Mouse (Mus musculus) forebrain, embryonic 13.5 days (tissue): Measurements from ENCODE around the gene Tnf. TPM values are rescaled to one million over a fixed set of nuclear protein-coding genes. Genes with fewer than 3 reads are reported as not detected.

ENCODE experiments used
- ATAC-seq: fragments of 200-750 bp; cut with Nextera tagmentation; 2 replicates; pipeline ENCODE4 v1.8.0; 2017
- H3K27ac ChIP-seq: fragments of 300-500 bp; sonication (generic); 2 replicates; pipeline ENCODE4 v1.5.1; 2015; ENCODE audit warnings: inconsistent platforms, mild to moderate bottlenecking, moderate library complexity
- H3K27me3 ChIP-seq: fragments of 300-500 bp; sonication (generic); 2 replicates; pipeline ENCODE4 v1.6.1; 2015; ENCODE audit warnings: mild to moderate bottlenecking, inconsistent platforms
- H3K36me3 ChIP-seq: fragments of 300-500 bp; sonication (generic); 2 replicates; pipeline ENCODE4 v1.6.1; 2015; ENCODE audit warnings: mild to moderate bottlenecking, inconsistent platforms; ENCODE audit not compliant: poor library complexity, severe bottlenecking
- H3K4me1 ChIP-seq: fragments of 300-500 bp; sonication (generic); 2 replicates; pipeline ENCODE4 v1.6.1; 2015; ENCODE audit warnings: inconsistent platforms
- H3K4me2 ChIP-seq: fragments of 300-500 bp; sonication (generic); 2 replicates; pipeline ENCODE4 v1.6.1; 2015; ENCODE audit warnings: inconsistent platforms, mild to moderate bottlenecking, moderate library complexity
- H3K4me3 ChIP-seq: fragments of 300-500 bp; sonication (generic); 2 replicates; pipeline ENCODE4 v1.5.1; 2015; ENCODE audit warnings: mild to moderate bottlenecking, inconsistent platforms
- H3K9ac ChIP-seq: fragments of 300-500 bp; sonication (generic); 2 replicates; pipeline ENCODE4 v1.6.1; 2015; ENCODE audit warnings: mild to moderate bottlenecking, inconsistent platforms
- H3K9me3 ChIP-seq: fragments of 300-500 bp; sonication (generic); replicated peaks from 2 replicates; pipeline ENCODE4 v1.6.1; 2016; ENCODE audit warnings: inconsistent platforms
- WGBS: fragments of 180-500 bp; shearing (Covaris S2); methylation state at CpG from one replicate; pipeline ENCODE4 v1.1.7; 2015; 5-methylcytosine and 5-hydroxymethylcytosine counted together
- polyA plus RNA-seq: library from polyadenylated mRNA; unstranded; fragments of >200 nt; fragmentation: Nextera tagmentation; extraction: Ambion mirVana; gene quantifications from 2 replicates; pipeline ENCODE4 v1.2.1, GENCODE M21; 2015

The Tnf gene
- polyA plus RNA-seq, 1 experiment from 2014 or later: not detected

DNA sequence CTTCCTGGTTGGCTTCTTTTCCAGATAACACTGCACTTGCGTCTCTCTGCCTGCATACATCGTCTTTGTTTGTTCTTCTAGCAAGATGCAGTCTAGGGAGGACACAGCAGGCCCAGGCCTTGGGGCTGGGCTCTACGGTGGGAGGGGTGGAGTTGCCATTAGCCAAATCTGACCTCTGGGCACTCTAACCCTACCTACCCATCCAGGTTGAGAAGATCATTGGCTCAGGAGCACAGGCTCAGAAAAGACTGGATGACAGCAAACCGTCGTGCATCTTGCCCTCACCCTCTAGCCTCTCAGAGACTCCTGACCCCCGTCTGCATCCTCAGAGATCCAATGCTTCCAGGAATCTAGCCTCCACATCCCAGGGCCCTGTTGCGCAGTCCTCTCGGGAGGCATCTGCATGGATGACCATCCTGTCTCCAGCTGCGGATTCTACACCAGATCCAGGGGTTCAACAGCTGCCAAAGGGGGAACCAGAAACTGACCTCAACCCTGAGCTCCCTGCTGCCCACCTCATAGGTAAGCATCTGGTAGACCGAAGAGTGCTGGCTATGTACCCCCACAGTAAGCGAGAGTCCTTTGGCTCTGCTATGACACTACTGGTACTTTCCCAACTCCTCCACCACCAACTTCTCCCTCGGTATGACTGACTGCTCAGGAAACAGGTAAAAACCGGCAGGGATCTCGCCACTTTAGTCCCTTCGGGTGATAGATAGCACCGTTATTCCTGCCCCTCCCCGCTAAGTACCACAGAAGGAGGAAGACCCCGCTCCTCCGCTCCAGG lies 6.8 kb downstream of the Tnf start:
- ATAC-seq: peak; percentile 6; the same call in 1 of the 2 replicates
- Histone ChIP-seq H3K9me3 (no peaks in the 10 kb centered on the region), H3K4me3 (peak overlapping the region; percentile 41), H3K9ac (peak overlapping the region; percentile 58), H3K4me1 (peaks cover 10% of the 10 kb centered on the region), H3K36me3 (no peaks in the 10 kb centered on the region), H3K27me3 (peaks cover 53% of the 10 kb centered on the region), H3K4me2 (peak overlapping the region; percentile 71), H3K27ac (no peak overlapping the region)
- WGBS: 47% methylated on average over 19 of the region's 19 CpGs

DNA sequence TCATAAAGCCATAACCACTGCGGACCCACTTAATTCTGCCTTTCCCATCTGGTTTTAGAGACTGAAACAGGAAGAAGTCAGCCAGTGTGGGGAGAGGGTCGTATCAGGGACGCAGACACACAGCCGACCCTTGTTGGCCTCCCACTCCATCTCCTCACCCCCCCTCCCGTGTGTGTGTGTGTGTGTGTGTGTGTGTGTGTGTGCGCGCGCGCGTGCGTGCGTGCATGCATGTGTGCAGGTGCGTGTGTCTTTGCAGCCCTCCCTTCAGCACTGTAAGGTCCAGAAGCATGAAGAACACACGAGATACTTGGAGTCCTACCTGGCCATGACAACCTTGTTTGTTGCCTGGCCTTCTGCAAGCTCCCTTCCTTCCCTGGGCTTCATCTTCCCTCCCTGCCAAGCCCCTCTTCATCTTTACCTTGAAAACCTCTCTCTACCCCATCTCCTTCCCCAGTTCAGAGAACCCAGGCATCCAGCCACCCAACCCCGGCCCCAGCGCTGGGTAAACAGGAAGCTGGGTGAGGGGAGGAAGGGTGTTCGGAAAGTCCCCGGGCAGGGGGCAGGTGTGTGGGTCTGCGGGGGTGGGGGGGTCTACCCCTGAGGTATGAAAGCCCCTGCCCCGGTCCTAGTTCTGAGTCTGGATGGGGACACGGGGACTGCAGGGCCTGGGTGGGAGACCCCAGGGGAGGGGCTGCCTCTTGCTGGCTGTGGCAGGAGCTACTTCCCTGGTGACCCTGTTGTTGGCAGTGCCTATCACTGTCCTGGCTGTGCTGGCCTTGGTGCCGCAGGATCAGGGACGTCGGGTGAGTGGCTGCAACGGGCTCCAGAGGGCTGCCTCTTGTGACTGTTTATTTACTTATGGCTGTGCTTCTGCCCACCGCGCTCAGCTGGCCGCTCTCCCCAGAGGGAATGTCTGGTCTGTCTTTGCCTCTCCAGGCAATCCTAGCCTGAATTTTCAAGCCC lies 7.6 kb downstream of the Tnf start, which contains the start of gene Ltb:
Ltb (plus strand) TSS at position 559 of the 963 bp plus-strand sequence.
- Histone ChIP-seq H3K9me3 (no peaks in the 10 kb centered on the region), H3K9ac (no peak within 1 kb of the TSS), H3K4me1 (peaks cover 10% of the 10 kb centered on the region), H3K4me3 (peak within 1 kb of the TSS; percentile 41), H3K4me2 (peak within 1 kb of the TSS; percentile 71), H3K27me3 (peaks cover 48% of the 10 kb centered on the region), H3K36me3 (no peaks in the 10 kb centered on the region), H3K27ac (no peak within 1 kb of the TSS)
- no peak for ATAC-seq
- 79% methylated on average over 28 of the region's 28 CpGs for WGBS

DNA sequence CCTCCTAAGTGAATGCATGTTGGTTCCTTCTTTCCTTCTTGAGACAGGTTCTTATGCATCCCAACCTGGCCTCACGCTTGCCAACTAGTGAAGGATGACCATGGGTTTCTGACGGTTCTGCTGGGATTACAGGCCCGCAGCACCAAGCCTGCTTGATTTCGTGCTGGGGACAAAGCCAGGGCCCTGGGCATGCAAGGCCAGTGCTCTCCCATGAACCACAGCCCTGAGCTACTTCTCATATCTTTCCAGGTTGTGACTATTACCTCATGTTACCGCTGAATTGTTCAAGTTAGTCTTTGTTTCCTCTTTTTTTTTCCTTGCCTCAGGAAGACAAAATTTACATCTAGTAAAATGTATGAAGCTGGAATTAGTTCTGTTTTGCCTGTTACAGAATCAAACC lies 8.9 kb downstream of the Tnf start:
- no peak overlapping the region for H3K4me2 ChIP-seq
- peaks cover 10% of the 10 kb centered on the region for H3K4me1 ChIP-seq
- H3K27me3 ChIP-seq: peaks cover 40% of the 10 kb centered on the region
- 82% methylated on average over 5 of the region's 5 CpGs for WGBS
- H3K9me3 ChIP-seq: no peaks in the 10 kb centered on the region
- H3K4me3 ChIP-seq: no peak overlapping the region
- no peak overlapping the region for H3K27ac ChIP-seq
- no peak overlapping the region for H3K9ac ChIP-seq
- no peaks in the 10 kb centered on the region for H3K36me3 ChIP-seq
- ATAC-seq: no peak

DNA sequence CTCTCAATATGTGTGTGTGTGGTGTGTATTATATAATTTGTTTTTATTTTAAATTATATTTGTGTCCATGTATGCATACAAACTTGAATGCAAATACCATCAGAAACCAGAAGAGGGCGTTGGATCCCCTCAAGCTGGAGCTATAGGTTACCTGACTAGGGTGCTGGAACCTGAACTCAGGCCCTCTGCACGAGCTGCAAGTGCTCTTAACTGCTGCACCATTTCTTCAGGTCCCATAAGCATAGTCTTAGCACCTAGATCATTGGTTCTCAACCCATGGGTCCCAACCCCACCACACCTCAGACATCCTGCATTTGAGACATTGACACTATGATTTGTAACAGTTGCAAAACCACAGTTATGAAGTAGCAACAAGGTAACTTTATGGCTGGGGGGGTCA lies 10.1 kb downstream of the Tnf start:
- no peaks in the 10 kb centered on the region for H3K9me3 ChIP-seq
- no peak overlapping the region for H3K4me2 ChIP-seq
- no peak overlapping the region for H3K27ac ChIP-seq
- H3K4me1 ChIP-seq: peaks cover 10% of the 10 kb centered on the region
- H3K4me3 ChIP-seq: no peak overlapping the region
- no peak overlapping the region for H3K9ac ChIP-seq
- peaks cover 32% of the 10 kb centered on the region for H3K27me3 ChIP-seq
- no peak for ATAC-seq
- 63% methylated on average over 2 of the region's 2 CpGs for WGBS
- no peaks in the 10 kb centered on the region for H3K36me3 ChIP-seq

DNA sequence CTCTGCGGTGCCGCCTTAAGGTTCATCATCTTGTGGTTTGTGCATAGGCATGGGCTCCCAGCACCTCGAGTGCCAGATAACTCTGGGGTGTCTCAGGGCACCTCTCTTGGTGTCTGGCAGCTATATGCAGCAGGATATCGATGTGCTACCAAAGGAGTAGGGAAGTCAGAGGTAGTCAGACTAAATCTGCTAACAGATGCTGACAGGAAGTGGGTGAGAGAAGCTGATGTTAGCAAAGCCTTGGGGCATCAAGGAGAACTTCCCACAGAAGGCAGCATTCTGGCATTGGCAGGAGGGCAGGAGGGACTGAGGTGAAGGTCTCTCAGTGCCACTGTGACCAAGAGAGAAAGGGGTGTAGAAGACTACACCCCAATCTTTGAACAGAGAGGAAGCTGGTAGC lies 11.7 kb downstream of the Tnf start:
- WGBS: 81% methylated on average over 4 of the region's 4 CpGs
- no peak overlapping the region for H3K4me2 ChIP-seq
- H3K27ac ChIP-seq: no peak overlapping the region
- H3K4me3 ChIP-seq: no peak overlapping the region
- no peaks in the 10 kb centered on the region for H3K9me3 ChIP-seq
- no peak overlapping the region for H3K9ac ChIP-seq
- H3K36me3 ChIP-seq: no peaks in the 10 kb centered on the region
- no peak for ATAC-seq
- peaks cover 11% of the 10 kb centered on the region for H3K4me1 ChIP-seq
- peaks cover 17% of the 10 kb centered on the region for H3K27me3 ChIP-seq

DNA sequence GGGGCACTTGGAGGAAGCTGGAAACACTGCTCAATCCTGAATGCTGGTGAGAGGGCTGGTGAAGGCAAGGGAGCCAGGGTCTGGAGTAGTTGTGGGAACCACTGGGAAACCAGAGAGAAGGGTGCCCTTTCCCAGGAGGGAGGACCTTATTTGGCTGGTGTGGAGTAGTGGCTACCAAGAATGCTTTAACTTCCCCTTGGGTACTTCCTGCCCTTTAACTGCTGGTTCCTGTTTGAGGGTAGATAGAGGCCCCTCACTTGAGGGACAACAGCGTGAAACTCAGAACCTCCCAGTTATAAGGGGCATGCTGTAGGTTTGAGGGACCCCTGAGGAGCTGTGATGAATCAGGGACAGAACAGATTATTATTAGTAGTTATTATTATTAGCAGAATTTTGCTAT lies 12.6 kb downstream of the Tnf start:
- Histone ChIP-seq H3K9ac (no peak overlapping the region), H3K4me1 (peaks cover 11% of the 10 kb centered on the region), H3K9me3 (no peaks in the 10 kb centered on the region), H3K4me2 (no peak overlapping the region), H3K36me3 (no peaks in the 10 kb centered on the region), H3K27me3 (peaks cover 8% of the 10 kb centered on the region), H3K4me3 (no peak overlapping the region), H3K27ac (peak overlapping the region; percentile 6; the same call in 1 of the 2 replicates)
- ATAC-seq: no peak
- WGBS: 76% methylated on average over 1 of the region's 1 CpGs

DNA sequence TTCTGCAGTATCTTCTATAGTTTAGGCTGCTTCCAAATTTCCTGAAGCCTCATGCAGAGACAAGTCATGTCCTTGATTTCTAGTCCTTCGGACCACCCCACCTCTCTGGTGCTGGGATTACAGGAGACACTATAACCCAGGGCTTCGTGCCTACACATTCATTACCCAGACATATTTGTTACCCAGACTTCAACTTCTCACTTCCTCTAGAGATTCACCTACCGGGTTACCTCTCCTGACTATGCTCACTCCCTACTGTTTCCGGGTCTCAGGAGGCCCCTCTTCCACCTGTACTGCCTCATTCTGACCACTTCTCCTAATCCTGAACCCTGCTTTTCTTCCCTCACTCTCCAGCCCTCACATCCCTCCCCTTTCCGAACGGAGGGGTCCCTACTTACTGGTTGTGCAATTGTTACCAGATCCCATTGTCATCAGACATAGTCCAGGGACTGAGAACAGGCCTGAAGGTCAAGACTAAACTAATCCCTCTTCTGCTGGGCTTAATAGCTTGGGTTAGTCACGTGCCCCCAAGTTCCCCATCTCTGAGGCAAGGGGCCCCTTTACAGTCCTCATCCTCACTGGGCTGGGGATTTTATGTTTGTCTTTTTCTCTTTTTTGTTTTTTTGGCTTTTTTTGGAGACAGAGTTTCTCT lies 13.7 kb downstream of the Tnf start, which contains the start of gene Lst1:
Lst1 (minus strand) TSS at position 481 of the 652 bp plus-strand sequence.
- WGBS: 65% methylated on average over 7 of the region's 7 CpGs
- no peaks in the 10 kb centered on the region for H3K9me3 ChIP-seq
- no peaks in the 10 kb centered on the region for H3K27me3 ChIP-seq
- H3K36me3 ChIP-seq: no peaks in the 10 kb centered on the region
- no peak within 1 kb of the TSS for H3K9ac ChIP-seq
- no peak within 1 kb of the TSS for H3K4me3 ChIP-seq
- no peak within 1 kb of the TSS for H3K27ac ChIP-seq
- H3K4me1 ChIP-seq: peaks cover 11% of the 10 kb centered on the region
- H3K4me2 ChIP-seq: no peak within 1 kb of the TSS
- no peak for ATAC-seq

DNA sequence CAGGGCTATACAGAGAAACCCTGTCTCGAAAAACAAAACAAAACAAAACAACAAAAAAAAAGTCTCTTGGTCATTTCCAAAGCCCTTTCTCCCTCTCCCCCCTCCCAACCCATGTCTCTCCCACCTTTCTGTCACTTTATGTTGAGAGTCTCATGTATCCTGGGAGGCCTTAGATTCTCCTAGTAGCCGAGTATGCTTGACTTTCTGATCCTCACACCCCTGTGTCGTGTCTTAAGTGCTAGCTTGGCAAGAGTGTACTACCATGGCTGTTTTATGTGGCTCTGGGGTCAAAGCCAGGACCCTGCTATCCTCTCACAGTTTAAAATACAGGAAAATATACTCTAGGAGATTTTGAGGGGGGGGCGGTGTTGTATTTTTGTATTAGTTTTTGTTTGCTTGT lies 14.5 kb downstream of the Tnf start:
- H3K27me3 ChIP-seq: no peaks in the 10 kb centered on the region
- no peaks in the 10 kb centered on the region for H3K36me3 ChIP-seq
- peaks cover 11% of the 10 kb centered on the region for H3K4me1 ChIP-seq
- ATAC-seq: no peak
- H3K4me2 ChIP-seq: no peak overlapping the region
- H3K9me3 ChIP-seq: no peaks in the 10 kb centered on the region
- no peak overlapping the region for H3K27ac ChIP-seq
- no peak overlapping the region for H3K4me3 ChIP-seq
- no peak overlapping the region for H3K9ac ChIP-seq
- 78% methylated on average over 4 of the region's 4 CpGs for WGBS

DNA sequence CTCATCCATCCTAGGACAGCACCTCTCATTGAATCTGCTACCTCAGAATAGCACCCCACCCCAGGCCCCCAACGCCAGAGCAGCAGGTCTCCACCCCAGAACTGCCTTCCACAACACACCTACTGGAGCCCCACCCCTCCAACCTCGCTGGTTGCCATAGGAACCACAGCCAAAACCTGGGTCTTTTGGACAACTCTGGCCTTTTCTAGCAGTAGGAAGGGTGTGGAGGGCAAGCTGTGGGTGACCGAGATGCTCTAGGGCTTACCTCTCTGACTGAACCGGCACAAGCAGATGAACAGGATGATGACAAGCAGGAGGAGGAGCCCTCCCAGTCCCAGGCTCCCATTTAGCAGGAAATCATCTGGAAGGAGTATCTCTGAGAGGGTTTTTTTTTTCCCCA lies 15.1 kb downstream of the Tnf start:
- no peak overlapping the region for H3K9ac ChIP-seq
- H3K9me3 ChIP-seq: no peaks in the 10 kb centered on the region
- H3K4me2 ChIP-seq: peak overlapping the region; percentile 58
- no peak for ATAC-seq
- H3K27ac ChIP-seq: no peak overlapping the region; the same call in 1 of the 2 replicates
- peaks cover 11% of the 10 kb centered on the region for H3K4me1 ChIP-seq
- H3K36me3 ChIP-seq: no peaks in the 10 kb centered on the region
- H3K4me3 ChIP-seq: peak overlapping the region; percentile 36; the same call in 1 of the 2 replicates
- WGBS: 0% methylated on average over 4 of the region's 4 CpGs
- H3K27me3 ChIP-seq: no peaks in the 10 kb centered on the region

DNA sequence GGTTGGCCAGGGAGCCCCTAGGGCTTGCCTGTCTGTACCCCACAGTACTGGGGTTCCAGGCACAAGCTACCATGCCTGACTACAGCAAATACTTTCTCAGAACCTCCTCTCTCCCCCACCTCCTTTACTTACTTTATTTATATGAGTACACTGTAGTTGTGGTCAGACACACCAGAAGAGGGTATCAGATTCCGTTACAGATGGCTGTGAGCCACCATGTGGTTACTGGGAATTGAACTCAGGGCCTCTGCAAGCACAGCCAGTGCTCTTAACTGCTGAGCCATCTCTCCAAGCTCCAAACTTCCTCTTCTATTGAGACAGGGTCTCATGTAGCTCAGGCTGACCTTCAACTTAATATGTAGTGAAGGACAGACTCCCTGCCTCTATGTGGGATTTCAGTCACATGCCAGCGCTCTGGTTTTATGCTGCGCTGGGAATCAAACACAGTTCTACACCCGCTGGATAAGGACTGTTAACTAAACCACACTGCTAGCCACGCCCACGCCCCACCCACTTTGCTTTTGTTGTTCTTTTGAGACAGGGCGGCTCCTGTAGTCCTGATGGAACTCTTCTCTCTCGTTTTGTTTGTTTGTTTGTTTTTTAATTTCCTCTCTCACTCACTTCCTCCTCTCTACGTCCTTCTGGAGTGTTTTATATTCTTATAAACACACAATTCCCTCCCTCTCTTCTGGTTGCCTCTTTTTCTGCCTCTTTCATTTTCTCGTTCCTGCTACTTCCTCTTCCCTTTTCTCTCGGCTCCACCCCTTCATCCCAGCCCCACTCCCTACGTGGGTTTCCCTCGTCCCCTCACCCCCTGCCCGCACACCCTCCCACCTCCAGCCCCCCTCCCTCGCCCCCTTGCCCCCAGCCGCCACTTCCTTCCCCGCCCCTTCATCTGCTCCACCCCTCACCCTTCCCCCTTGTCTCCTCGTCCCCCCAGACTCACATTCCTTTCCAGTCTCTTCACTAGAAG lies 15.9 kb downstream of the Tnf start:
- Histone ChIP-seq H3K27me3 (no peaks in the 10 kb centered on the region), H3K4me2 (peak overlapping the region; percentile 58), H3K9ac (peak overlapping the region; percentile 46), H3K4me3 (peak overlapping the region; percentile 36), H3K4me1 (peaks cover 11% of the 10 kb centered on the region), H3K27ac (no peak overlapping the region; the same call in 1 of the 2 replicates), H3K36me3 (no peaks in the 10 kb centered on the region), H3K9me3 (no peaks in the 10 kb centered on the region)
- WGBS: 5% methylated on average over 17 of the region's 18 CpGs
- ATAC-seq: peak; percentile 67; the same call in 1 of the 2 replicates

DNA sequence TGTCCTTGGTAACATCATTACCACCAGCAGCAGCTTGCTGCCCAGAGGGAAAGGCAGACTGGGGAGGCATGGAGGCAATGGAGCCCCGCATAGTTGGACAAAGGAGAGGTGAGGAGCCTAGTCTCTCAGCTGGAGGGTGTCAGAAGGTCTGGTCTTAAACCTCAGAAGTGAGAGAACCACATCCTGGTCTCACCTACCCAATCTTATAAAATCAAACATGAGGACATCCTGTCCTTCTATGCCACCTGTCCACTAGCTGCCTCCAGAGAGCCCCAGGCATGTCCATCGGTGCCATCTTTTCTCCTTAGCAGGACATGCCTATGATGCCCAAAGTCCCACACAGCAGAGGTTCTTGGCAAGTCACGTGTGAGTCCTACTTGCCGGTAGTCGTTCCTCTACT lies 21.7 kb downstream of the Tnf start:
- no peak for ATAC-seq
- WGBS: 93% methylated on average over 5 of the region's 5 CpGs
- no peak overlapping the region for H3K27ac ChIP-seq
- H3K4me3 ChIP-seq: no peak overlapping the region
- no peaks in the 10 kb centered on the region for H3K9me3 ChIP-seq
- no peaks in the 10 kb centered on the region for H3K36me3 ChIP-seq
- no peaks in the 10 kb centered on the region for H3K27me3 ChIP-seq
- no peak overlapping the region for H3K4me2 ChIP-seq
- no peaks in the 10 kb centered on the region for H3K4me1 ChIP-seq
- H3K9ac ChIP-seq: no peak overlapping the region
